Mouse (Mus musculus) adrenal gland, postnatal 14 days (tissue): ENCODE measurements around the gene Herc2. TPM values are rescaled to one million over a fixed set of nuclear protein-coding genes. Genes with fewer than 3 reads are reported as not detected.
"Not testable (repeated sequence)": the region's sequence is repeated elsewhere in the genome, so short reads cannot be mapped to it uniquely, and the experiment has no call there.

Experiments used
- DNase-seq: peaks from one replicate; pipeline ENCODE4 v3.0.0; 2021; ENCODE audit warnings: mixed read lengths
- long read RNA-seq, 2 experiments: library from polyadenylated mRNA; stranded (forward); transcript quantifications; one replicate each; pipeline ENCODE4 v2.0.0; 2021
- total RNA-seq: library from RNA; stranded (reverse); gene quantifications from 2 replicates; pipeline ENCODE4 v1.2.3, GENCODE M21; 2021

Gene Herc2
- 55.7 and 60.6 TPM in 2 replicates for total RNA-seq
- long read RNA-seq, experiment 1, partial matches to known transcripts: 3 of 3 reads
- long read RNA-seq, experiment 1, other reads (novel, unspliced or antisense): 0 of 3 reads
- long read RNA-seq, experiment 2, partial matches to known transcripts: 5 of 7 reads
- long read RNA-seq, experiment 2, other reads (novel, unspliced or antisense): 2 of 7 reads

GRCm38 (mm10) chr7:56049831-56050321, at the start of gene Herc2:
Gene Herc2, plus strand, starts transcription at chr7:56050196.
- DNase-seq: peak; percentile 100

- peak; percentile 18 for DNase-seq
Observed at GRCm38 (mm10) chr7:56010318-56011017, 39.5 kb upstream of the Herc2 start.

GRCm38 (mm10) chr7:56011018-56011333, 39.0 kb upstream of the Herc2 start:
- no peak for DNase-seq

- DNase-seq: no peak
Observed at GRCm38 (mm10) chr7:56013261-56014001, 36.6 kb upstream of the Herc2 start.

GRCm38 (mm10) chr7:56014002-56014702, 35.8 kb upstream of the Herc2 start:
- DNase-seq: not testable (repeated sequence)

GRCm38 (mm10) chr7:56015172-56015571, 34.8 kb upstream of the Herc2 start:
- DNase-seq: no peak

- no peak for DNase-seq
Observed at GRCm38 (mm10) chr7:56015837-56016236, 34.2 kb upstream of the Herc2 start.

GRCm38 (mm10) chr7:56017761-56018160, 32.2 kb upstream of the Herc2 start:
- DNase-seq: no peak

GRCm38 (mm10) chr7:56018446-56018971, 31.5 kb upstream of the Herc2 start:
- no peak for DNase-seq

- peak; percentile 83 for DNase-seq
Observed at GRCm38 (mm10) chr7:56018972-56019929, 30.7 kb upstream of the Herc2 start.

GRCm38 (mm10) chr7:56019930-56020253, 30.1 kb upstream of the Herc2 start, which contains the start of gene Nipa1:
Gene Nipa1, minus strand, starts transcription at chr7:56019954.
- no peak for DNase-seq

GRCm38 (mm10) chr7:56023586-56023985, 26.4 kb upstream of the Herc2 start:
- DNase-seq: no peak

- peak; percentile 81 for DNase-seq
Observed at GRCm38 (mm10) chr7:56042353-56042752, 7.6 kb upstream of the Herc2 start.

GRCm38 (mm10) chr7:56043577-56044266, 6.3 kb upstream of the Herc2 start:
- DNase-seq: no peak

- DNase-seq: no peak
Observed at GRCm38 (mm10) chr7:56044267-56044629, 5.7 kb upstream of the Herc2 start.

- peak; percentile 19 for DNase-seq
Observed at GRCm38 (mm10) chr7:56047178-56047577, 2.8 kb upstream of the Herc2 start.

- DNase-seq: peak; percentile 55
Observed at GRCm38 (mm10) chr7:56050487-56050911, 503 bp downstream of the Herc2 start.

- no peak for DNase-seq
Observed at GRCm38 (mm10) chr7:56052996-56053395, 3.0 kb downstream of the Herc2 start.

GRCm38 (mm10) chr7:56055338-56055737, 5.3 kb downstream of the Herc2 start:
- DNase-seq: no peak

GRCm38 (mm10) chr7:56064876-56065275, 14.9 kb downstream of the Herc2 start:
- DNase-seq: peak; percentile 62

GRCm38 (mm10) chr7:56066136-56066535, 16.1 kb downstream of the Herc2 start:
- DNase-seq: peak; percentile 21
